Mouse (Mus musculus) CD4-positive, CD25-positive, alpha-beta regulatory T cell, adult 4 months (primary cell): ENCODE measurements around the gene Itgb6. TPM values are rescaled to one million over a fixed set of nuclear protein-coding genes. Genes with fewer than 3 reads are reported as not detected.

Experiments used
- ATAC-seq: one replicate; pipeline ENCODE4 v1.8.0; 2017
- polyA plus RNA-seq, 2 experiments: library from polyadenylated mRNA; unstranded; fragments of 100-300 nt; shearing (Covaris generic); gene quantifications; one replicate each; pipeline ENCODE4 v1.2.1; 2017

Itgb6 gene
- polyA plus RNA-seq: under 1 TPM in 1 of 2 experiments, not detected in 1; 0.11 TPM

GRCm38 (mm10) chr2:60722514-60722913 lies at the start of gene Itgb6:
Gene Itgb6, minus strand, starts transcription at chr2:60722643.
- no peak for ATAC-seq

DNA sequence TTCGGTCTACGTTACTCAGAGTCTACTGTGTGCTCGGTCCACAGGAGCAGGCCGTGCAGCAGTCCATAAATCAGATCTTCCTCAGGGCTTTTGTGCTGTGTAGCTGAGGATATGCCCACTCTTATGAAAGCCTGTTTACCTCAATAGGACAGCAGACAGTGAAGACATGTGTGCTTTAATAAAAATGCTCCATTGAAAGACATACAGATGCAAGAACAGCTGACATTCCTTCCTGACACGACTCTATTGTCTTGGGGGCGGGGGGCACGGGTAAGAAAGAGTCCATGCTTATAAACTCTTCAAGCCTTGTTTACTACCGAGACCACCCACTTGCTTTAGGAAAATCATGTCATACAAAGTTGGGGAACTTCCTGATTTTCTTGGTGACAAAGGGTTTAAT lies 44.0 kb upstream of the Itgb6 start:
- no peak for ATAC-seq

GRCm38 (mm10) chr2:60756218-60756617 lies 33.8 kb upstream of the Itgb6 start:
- no peak for ATAC-seq

GRCm38 (mm10) chr2:60755101-60755500 lies 32.7 kb upstream of the Itgb6 start:
- ATAC-seq: no peak

GRCm38 (mm10) chr2:60751274-60751673 lies 28.8 kb upstream of the Itgb6 start:
- peak; percentile 59 for ATAC-seq

DNA sequence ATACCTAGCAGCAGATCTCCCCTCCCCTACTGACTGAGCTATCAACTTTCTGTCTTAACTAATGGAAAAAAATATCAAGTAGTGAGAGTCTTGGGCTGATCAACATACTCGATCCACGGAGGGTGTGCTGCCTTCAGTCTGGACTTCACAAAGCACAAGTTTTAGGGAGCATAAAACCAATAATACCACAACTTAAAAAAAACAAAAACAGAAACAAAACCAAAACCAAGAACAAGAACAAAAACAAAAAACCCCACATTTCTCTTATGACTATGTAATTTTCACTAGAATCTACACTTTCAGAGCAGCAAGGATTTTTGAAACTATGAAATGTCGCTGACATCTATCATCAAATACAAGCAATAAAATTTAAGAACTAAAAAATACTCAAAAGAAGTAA lies 28.1 kb upstream of the Itgb6 start:
- peak; percentile 53 for ATAC-seq

- no peak for ATAC-seq
Measured at GRCm38 (mm10) chr2:60748585-60748984, 26.1 kb upstream of the Itgb6 start.

DNA sequence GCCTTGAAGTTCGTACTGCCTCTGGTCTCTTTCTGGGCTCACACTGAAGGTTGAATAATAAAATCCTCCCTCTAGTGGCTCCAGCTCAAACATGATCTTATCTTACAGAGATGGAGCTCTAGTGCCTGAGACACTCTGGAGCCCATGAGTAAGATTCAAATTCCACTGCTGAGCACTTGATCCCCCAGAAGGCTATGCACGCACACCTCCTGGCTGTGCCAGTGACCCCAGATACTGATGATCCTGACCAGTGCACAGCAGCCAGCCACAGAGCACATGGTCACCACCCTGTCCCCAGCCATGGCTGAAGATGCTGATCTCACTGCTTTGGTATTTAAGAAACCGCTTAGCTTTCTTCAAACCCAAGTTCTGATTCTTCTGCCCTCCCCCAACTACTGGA lies 25.1 kb upstream of the Itgb6 start:
- ATAC-seq: no peak

GRCm38 (mm10) chr2:60744674-60745073 lies 22.2 kb upstream of the Itgb6 start:
- no peak for ATAC-seq

- peak; percentile 62 for ATAC-seq
Measured at GRCm38 (mm10) chr2:60739389-60740137, 17.1 kb upstream of the Itgb6 start.

GRCm38 (mm10) chr2:60730929-60731328 lies 8.5 kb upstream of the Itgb6 start:
- no peak for ATAC-seq

- no peak for ATAC-seq
Measured at GRCm38 (mm10) chr2:60730024-60730423, 7.6 kb upstream of the Itgb6 start.

- no peak for ATAC-seq
Measured at GRCm38 (mm10) chr2:60728902-60729585, 6.6 kb upstream of the Itgb6 start.

- ATAC-seq: no peak
Measured at GRCm38 (mm10) chr2:60724660-60725059, 2.2 kb upstream of the Itgb6 start.

DNA sequence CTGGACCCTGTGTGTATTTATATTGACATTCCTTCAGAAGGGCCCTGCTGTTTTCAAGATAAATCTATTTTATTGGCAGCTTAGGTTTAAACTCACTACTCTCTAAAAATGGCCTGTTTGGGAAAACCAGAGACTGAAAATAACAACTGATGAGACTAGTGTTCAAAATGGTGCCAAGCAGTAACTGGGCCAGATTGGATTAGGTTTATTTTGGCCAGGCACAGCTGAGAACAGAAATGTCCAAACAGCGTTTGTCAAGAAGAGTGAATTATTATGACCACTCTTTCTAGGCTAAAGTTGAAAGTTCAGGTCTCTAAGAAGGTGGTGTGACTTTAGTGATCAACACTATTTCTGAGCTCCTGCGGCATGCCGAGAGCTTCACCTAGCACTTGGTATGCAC lies 524 bp upstream of the Itgb6 start:
- no peak for ATAC-seq

DNA sequence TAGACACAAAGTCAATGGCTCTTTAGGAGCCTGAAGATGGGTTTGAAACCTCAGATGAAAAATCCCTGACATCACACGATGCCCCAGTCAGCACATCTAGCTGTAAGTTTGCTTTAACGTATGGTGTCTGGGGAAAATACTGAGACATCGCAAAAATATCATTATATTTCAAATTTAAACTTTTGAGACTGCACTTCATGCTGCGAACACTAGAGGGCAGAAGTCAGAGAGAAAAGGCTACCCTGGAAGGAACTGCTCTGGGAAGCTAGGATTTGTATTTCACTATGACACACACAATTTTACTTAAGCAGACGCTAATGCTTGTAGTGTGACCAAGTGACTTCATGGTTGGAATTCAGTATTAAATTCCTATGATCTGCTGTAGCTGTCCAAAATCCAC lies 1.5 kb downstream of the Itgb6 start:
- ATAC-seq: peak; percentile 42

DNA sequence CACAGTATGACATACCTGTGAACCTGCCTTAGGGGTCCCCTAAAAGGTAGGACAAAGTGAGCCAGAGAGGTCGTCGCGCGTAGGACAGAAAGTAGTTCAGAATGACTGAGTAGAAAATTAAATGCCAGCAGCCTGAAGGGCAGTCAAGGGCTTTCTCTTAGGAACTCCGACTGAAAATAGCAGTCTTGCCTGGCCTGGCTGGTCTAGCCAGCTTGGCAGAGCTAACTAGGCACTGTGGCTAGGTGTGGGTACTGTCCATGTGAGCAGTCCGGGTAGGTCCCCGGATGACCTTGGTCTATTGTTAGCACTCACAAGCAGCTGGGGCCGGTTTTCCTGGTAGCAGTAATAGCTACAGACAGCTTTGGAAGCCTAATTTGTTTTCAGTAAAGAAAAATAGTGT lies 2.2 kb downstream of the Itgb6 start:
- no peak for ATAC-seq

DNA sequence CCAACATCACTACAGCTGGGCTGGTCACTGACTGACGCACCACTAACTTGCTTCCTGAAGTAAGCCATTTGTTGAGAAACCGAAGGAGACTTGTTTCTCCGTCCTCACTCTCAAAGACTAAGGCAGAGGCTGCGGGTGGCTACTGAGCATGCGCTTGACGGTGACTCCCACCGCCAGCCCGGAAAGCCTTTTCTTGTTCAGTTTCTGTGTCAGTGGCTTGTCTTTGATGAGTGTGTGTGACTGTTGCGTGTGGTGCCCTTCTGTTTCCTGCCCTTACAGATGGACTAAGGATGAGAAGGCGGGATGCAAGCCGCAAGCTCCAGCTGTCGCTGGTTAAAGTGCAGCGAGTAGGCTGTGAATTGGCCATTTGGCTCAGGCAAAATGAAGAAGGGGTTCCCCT lies 5.1 kb downstream of the Itgb6 start:
- peak; percentile 81 for ATAC-seq

GRCm38 (mm10) chr2:60716549-60716948 lies 5.9 kb downstream of the Itgb6 start:
- ATAC-seq: no peak

DNA sequence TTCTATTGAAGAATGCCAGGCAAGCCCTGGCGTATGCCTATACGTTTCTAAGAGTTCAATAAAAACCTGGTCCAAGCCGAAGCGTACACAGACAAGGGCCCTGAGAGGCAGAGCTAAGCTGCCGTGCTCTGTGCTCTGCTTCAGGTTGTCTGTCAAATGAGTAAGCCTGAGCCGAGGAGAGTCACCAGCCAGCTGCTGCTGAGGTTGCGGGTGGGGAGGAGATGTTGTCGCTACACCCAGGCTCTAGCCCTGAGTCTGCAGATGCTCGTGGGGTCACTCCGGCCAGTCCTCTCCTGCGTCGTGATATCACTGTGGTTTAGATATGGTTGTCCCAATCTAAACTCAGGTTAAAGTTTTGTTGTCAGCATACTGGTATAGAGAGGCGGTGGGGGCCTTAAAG lies 6.7 kb downstream of the Itgb6 start:
- no peak for ATAC-seq

DNA sequence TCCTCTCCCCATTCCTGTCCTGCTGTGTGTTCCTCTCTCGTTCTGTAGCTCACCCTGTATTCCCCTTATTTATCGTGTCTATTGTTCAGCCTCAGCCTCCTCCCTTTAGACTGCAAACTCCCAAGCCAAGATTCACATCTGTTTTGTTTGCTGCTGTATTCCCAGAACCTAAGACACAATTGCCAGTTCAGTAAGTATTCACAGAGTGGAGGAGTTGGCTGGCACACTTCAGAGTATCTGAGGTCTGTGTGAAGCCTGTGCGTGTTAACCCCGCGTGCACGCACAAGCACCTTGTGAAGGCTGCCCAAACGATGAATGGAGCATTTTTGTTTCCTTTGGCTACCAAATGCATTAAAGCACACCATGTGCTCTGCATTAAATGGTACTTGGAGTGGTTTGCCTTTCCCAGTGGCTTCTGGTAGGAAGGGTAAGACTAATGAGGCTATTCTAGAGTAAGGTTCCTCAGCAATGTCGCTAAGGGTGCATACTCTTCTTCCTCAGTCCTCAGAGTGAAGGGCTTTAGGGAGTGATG lies 7.4 kb downstream of the Itgb6 start:
- ATAC-seq: no peak

- ATAC-seq: no peak
Measured at GRCm38 (mm10) chr2:60714475-60714874, 8.0 kb downstream of the Itgb6 start.

DNA sequence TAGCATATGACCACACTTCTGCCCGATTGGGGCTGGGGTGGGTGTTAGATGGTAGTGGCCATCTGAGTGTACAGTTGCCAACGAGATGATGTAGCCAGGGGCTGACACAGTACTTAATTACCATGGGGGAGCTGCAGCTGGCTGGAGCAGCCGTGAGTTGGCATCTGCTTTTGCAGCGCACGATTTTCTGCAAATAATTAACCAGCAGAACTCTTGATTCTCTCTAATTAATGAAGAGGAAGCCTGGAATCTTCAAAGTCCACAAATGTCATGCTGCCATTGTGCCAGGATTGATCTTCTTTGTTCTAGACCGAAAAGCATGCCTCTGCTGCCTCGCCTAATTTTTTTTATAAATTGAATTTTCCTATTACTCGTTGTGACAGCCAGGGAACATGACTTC lies 8.6 kb downstream of the Itgb6 start:
- no peak for ATAC-seq

- no peak for ATAC-seq
Measured at GRCm38 (mm10) chr2:60712891-60713290, 9.6 kb downstream of the Itgb6 start.
